Mouse (Mus musculus): Measurements from ENCODE around the gene Rpl36al. TPM values are rescaled to one million over a fixed set of nuclear protein-coding genes. Genes with fewer than 3 reads are reported as not detected.
A peak's percentile ranks its signal among the peaks of the same experiment; 100 is the strongest.

Gene Rpl36al
- total RNA-seq, 2 experiments from 2014 or later: 523 to 531 TPM

GRCm38 (mm10) chr12:69159578-69159940, 24.3 kb downstream of the Rpl36al start:
- no peak for DNase-seq (ENCODE audit: low spot score in 2 of 2)

GRCm38 (mm10) chr12:69158765-69159577, 24.9 kb downstream of the Rpl36al start, which contains the start of gene Rps29:
Gene Rps29 (minus strand): TSS chr12:69159186.
- DNase-seq (ENCODE audit: low spot score in 2 of 2): peak; percentile 91 to 95

- no peak for DNase-seq (ENCODE audit: low spot score in 2 of 2)
These were observed 25.5 kb downstream of the Rpl36al start for GRCm38 (mm10) chr12:69158366-69158764.

- DNase-seq (ENCODE audit: low spot score in 2 of 2): no peak
These were observed 26.8 kb downstream of the Rpl36al start for GRCm38 (mm10) chr12:69157107-69157506.

GRCm38 (mm10) chr12:69156436-69156835, 27.4 kb downstream of the Rpl36al start:
- DNase-seq (ENCODE audit: low spot score in 2 of 2): no peak

GRCm38 (mm10) chr12:69155923-69156322, 28.0 kb downstream of the Rpl36al start:
- DNase-seq (ENCODE audit: low spot score in 2 of 2): no peak

- no peak for DNase-seq (ENCODE audit: low spot score in 2 of 2)
These were observed 33.8 kb downstream of the Rpl36al start for GRCm38 (mm10) chr12:69150049-69150448.

- no peak for DNase-seq (ENCODE audit: low spot score in 2 of 2)
These were observed 36.6 kb downstream of the Rpl36al start for GRCm38 (mm10) chr12:69147166-69147735.

- no peak for DNase-seq (ENCODE audit: low spot score in 2 of 2)
These were observed 40.4 kb downstream of the Rpl36al start for GRCm38 (mm10) chr12:69143460-69143859.

GRCm38 (mm10) chr12:69139841-69140240, 44.0 kb downstream of the Rpl36al start:
- no peak for DNase-seq (ENCODE audit: low spot score in 2 of 2)

- no peak for DNase-seq (ENCODE audit: low spot score in 2 of 2)
These were observed 44.7 kb downstream of the Rpl36al start for GRCm38 (mm10) chr12:69139201-69139600.

Small RNA genes within 50 kb of the gene (microRNA-seq; reads per million reads assigned to microRNA genes)
- gene Gm47287 (not detected), gene Gm47295 (1.8 reads per million)

Other genes starting within 250 kb of the Rpl36al start
- gene Rps29, start 24.9 kb downstream of the Rpl36al start, total RNA-seq (2021): 1,000 to 10,000 TPM; 1,787 to 1,858 TPM
- gene Lrr1, start 15.3 kb downstream of the Rpl36al start, total RNA-seq (2021): 1 to 10 TPM; 2.7 to 5.4 TPM
- 10 to 100 TPM; 51.4 to 53.9 TPM for gene Mgat2, start 74 bp upstream of the Rpl36al start, total RNA-seq (2021)
- 1 to 10 TPM; 7.2 to 9.2 TPM for gene Gm49383, start 13.0 kb upstream of the Rpl36al start, total RNA-seq (2021)
- 1 to 10 TPM; 1.9 to 2.0 TPM for gene Dnaaf2, start 14.3 kb upstream of the Rpl36al start, total RNA-seq (2021)
- gene Gm49384, start 20.2 kb upstream of the Rpl36al start, total RNA-seq (2021): 1 to 10 TPM; 8.5 to 9.2 TPM
- 1 to 10 TPM; 9.7 TPM for gene Pole2, start 44.1 kb upstream of the Rpl36al start, total RNA-seq (2021)
- 10 to 100 TPM; 12.6 to 12.8 TPM for gene Klhdc1, start 57.1 kb upstream of the Rpl36al start, total RNA-seq (2021)
- 10 to 100 TPM; 86.4 to 86.8 TPM for gene Klhdc2, start 112.6 kb upstream of the Rpl36al start, total RNA-seq (2021)
- gene Nemf, start 173.1 kb upstream of the Rpl36al start, total RNA-seq (2021): 10 to 100 TPM; 45.4 to 49.9 TPM
- 100 to 1,000 TPM; 100 to 105 TPM for gene Arf6, start 188.1 kb upstream of the Rpl36al start, total RNA-seq (2021)
- gene Gm9887, start 188.4 kb upstream of the Rpl36al start, total RNA-seq (2021): 1 to 10 TPM; 1.1 to 1.2 TPM